Mouse (Mus musculus) ES-E14 (cell line): ENCODE measurements around the gene Acoxl. TPM values are rescaled to one million over a fixed set of nuclear protein-coding genes. Genes with fewer than 3 reads are reported as not detected.

Experiments used
- DNase-seq: peaks from one replicate; pipeline ENCODE4 v3.0.0-alpha.2; 2013; ENCODE audit warnings: low read depth, low spot score
- H3K27ac ChIP-seq: 2 replicates; pipeline ENCODE4 v1.5.1; 2012; ENCODE audit warnings: low read depth, mild to moderate bottlenecking, low read length, moderate library complexity, mixed read lengths; ENCODE audit not compliant: poor library complexity, insufficient read depth, severe bottlenecking
- H3K36me3 ChIP-seq: 2 replicates; pipeline ENCODE4 v1.6.1; 2012; ENCODE audit warnings: mild to moderate bottlenecking, low read length, moderate library complexity, mixed read lengths; ENCODE audit not compliant: control insufficient read depth, poor library complexity, insufficient read depth, severe bottlenecking
- H3K4me1 ChIP-seq, 2 experiments: fragments of 150-350 bp in 1 of 2; sonication (generic) in 1 of 2; 2 replicates each; pipeline ENCODE4 v1.6.1; 2012; ENCODE audit warnings: low read length in 2 of 2, mild to moderate bottlenecking in 1 of 2, mixed read lengths in 1 of 2; ENCODE audit not compliant: control insufficient read depth in 2 of 2, insufficient read depth in 2 of 2, poor library complexity in 1 of 2
- H3K4me3 ChIP-seq, 2 experiments: fragments of 150-350 bp in 1 of 2; sonication (generic) in 1 of 2; 2 replicates each; pipeline ENCODE4 v1.5.1; 2012; ENCODE audit warnings: low read length in 2 of 2, low read depth in 1 of 2, mild to moderate bottlenecking in 1 of 2, mixed read lengths in 1 of 2; ENCODE audit not compliant: insufficient read depth in 1 of 2, poor library complexity in 1 of 2, severe bottlenecking in 1 of 2
- H3K9ac ChIP-seq: 2 replicates; pipeline ENCODE4 v1.6.1; 2012; ENCODE audit warnings: low read depth, mild to moderate bottlenecking, low read length, mixed read lengths; ENCODE audit not compliant: poor library complexity, insufficient read depth, severe bottlenecking
- H3K9me3 ChIP-seq: fragments of 150-350 bp; sonication (generic); 2 replicates; pipeline ENCODE4 v1.6.1; 2012; ENCODE audit warnings: low read depth, mild to moderate bottlenecking, low read length; ENCODE audit not compliant: control insufficient read depth, insufficient read depth
- CHD2 ChIP-seq: IDR thresholded peaks from 2 replicates; pipeline ENCODE4 v1.6.1; 2014; ENCODE audit warnings: mild to moderate bottlenecking, low read depth, low read length, inconsistent platforms
- HCFC1 ChIP-seq: IDR thresholded peaks from 2 replicates; pipeline ENCODE4 v1.6.1; 2012; ENCODE audit warnings: low read length, inconsistent platforms, borderline replicate concordance; ENCODE audit not compliant: insufficient read depth
- MAFK ChIP-seq: IDR thresholded peaks from 2 replicates; pipeline ENCODE4 v1.6.1; 2014; ENCODE audit warnings: mild to moderate bottlenecking, low read depth, low read length, inconsistent platforms; ENCODE audit not compliant: insufficient read depth
- ZC3H11A ChIP-seq: IDR thresholded peaks from 2 replicates; pipeline ENCODE4 v1.6.1; 2012; ENCODE audit warnings: low read depth, mild to moderate bottlenecking, inconsistent platforms, low read length, borderline replicate concordance
- ZNF384 ChIP-seq: IDR thresholded peaks from 2 replicates; pipeline ENCODE4 v1.6.1; 2012; ENCODE audit warnings: low read depth, low read length, inconsistent platforms
- in situ Hi-C, 2 experiments: fragments of 600-800 bp; cut with MboI; formaldehyde crosslinking; loops; one replicate each; pipeline ENCODE4 v1.15.1; 2025; ENCODE audit warnings: low sequenced_read_pairs in 2 of 2, inconsistent platforms in 1 of 2; ENCODE audit not compliant: unreplicated experiment in 2 of 2
- total RNA-seq: library from RNA; depleted of rRNA; stranded (reverse); fragments of 300-350 nt; gene quantifications from 2 replicates; pipeline ENCODE4 v1.2.3, GENCODE M21; 2012

Acoxl gene
- total RNA-seq, 1 experiment: 0.98 TPM

GRCm38 (mm10) chr2:128046454-128046853 is 207.8 kb downstream of the Acoxl start:
- in situ Hi-C loops: no loop called here
- DNase-seq: no peak
- Histone ChIP-seq H3K27ac (no peak overlapping the region), H3K4me3 (no peak overlapping the region), H3K9me3 (no peaks in the 10 kb centered on the region), H3K9ac (no peak overlapping the region), H3K4me1 (no peaks in the 10 kb centered on the region), H3K36me3 (no peaks in the 10 kb centered on the region)
- TF ChIP-seq ZNF384 (no peak), MAFK (no peak), HCFC1 (no peak), ZC3H11A (no peak), CHD2 (no peak)

- H3K9ac ChIP-seq: no peak overlapping the region
- in situ Hi-C loops: no loop called here
- H3K36me3 ChIP-seq: no peaks in the 10 kb centered on the region
- TF ChIP-seq MAFK: no peak
- TF ChIP-seq CHD2: no peak
- TF ChIP-seq ZNF384: no peak
- no peak for TF ChIP-seq HCFC1
- no peak for TF ChIP-seq ZC3H11A
- no peak overlapping the region for H3K4me3 ChIP-seq
- no peaks in the 10 kb centered on the region for H3K9me3 ChIP-seq
- H3K27ac ChIP-seq: no peak overlapping the region
- H3K4me1 ChIP-seq: no peaks in the 10 kb centered on the region
- no peak for DNase-seq
These were observed 216.2 kb downstream of the Acoxl start for GRCm38 (mm10) chr2:128054905-128055304.

GRCm38 (mm10) chr2:128057872-128058271 is 219.2 kb downstream of the Acoxl start:
- Histone ChIP-seq H3K9me3 (no peaks in the 10 kb centered on the region), H3K36me3 (no peaks in the 10 kb centered on the region), H3K27ac (no peak overlapping the region), H3K9ac (no peak overlapping the region), H3K4me3 (no peak overlapping the region), H3K4me1 (no peaks in the 10 kb centered on the region)
- TF ChIP-seq MAFK: no peak
- no peak for TF ChIP-seq HCFC1
- TF ChIP-seq ZNF384: no peak
- no peak for TF ChIP-seq CHD2
- TF ChIP-seq ZC3H11A: no peak
- DNase-seq: no peak
- in situ Hi-C loops: no loop called here

- no peaks in the 10 kb centered on the region for H3K36me3 ChIP-seq
- H3K9ac ChIP-seq: no peak overlapping the region
- no peaks in the 10 kb centered on the region for H3K4me1 ChIP-seq
- no peak overlapping the region for H3K4me3 ChIP-seq
- TF ChIP-seq ZC3H11A: no peak
- no peak for TF ChIP-seq HCFC1
- no peak for TF ChIP-seq CHD2
- TF ChIP-seq MAFK: no peak
- TF ChIP-seq ZNF384: no peak
- no peaks in the 10 kb centered on the region for H3K9me3 ChIP-seq
- DNase-seq: no peak
- H3K27ac ChIP-seq: no peak overlapping the region
- in situ Hi-C loops: no loop called here
These were observed 220.0 kb downstream of the Acoxl start for GRCm38 (mm10) chr2:128058627-128059026.

- no peak for TF ChIP-seq ZNF384
- TF ChIP-seq ZC3H11A: no peak
- no peak for TF ChIP-seq CHD2
- no peak for TF ChIP-seq HCFC1
- TF ChIP-seq MAFK: no peak
- Histone ChIP-seq H3K27ac (no peak overlapping the region), H3K4me1 (no peaks in the 10 kb centered on the region), H3K36me3 (no peaks in the 10 kb centered on the region), H3K9ac (no peak overlapping the region), H3K4me3 (no peak overlapping the region), H3K9me3 (no peaks in the 10 kb centered on the region)
- no peak for DNase-seq
- in situ Hi-C loops: no loop called here
These were observed 221.5 kb downstream of the Acoxl start for GRCm38 (mm10) chr2:128060213-128060612.
